In the genomic region with DNA sequence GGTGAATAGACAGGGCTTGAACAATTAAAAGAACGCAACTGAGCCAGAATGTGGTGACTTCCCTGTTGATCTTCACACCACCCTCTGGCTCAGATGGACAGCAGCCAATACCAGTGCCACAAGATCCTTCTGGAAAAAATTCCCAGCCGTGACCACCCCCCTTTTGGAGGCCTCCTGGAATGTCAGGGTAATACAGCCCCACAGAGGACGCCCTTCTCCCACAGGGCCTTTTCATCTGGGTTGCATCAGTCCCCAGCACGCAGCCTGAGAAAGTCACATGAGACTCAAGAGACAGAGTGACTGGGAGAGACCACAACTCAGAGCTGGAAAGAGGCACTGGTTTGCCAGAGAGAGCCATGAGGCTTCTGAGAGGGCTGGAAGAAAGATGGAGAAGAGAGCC, we compare ENCODE assay signal across 31 mouse cellular contexts. TPM values are rescaled to one million over a fixed set of nuclear protein-coding genes. Genes with fewer than 3 reads are reported as not detected.
DNase-seq lines count a peak whose midpoint lies in the region; ATAC-seq and TF ChIP-seq lines count a peak whose summit lies in the region.
"Had no signal": no experiment of that assay in that cellular context is flagged by ENCODE, and none has a peak within 500 bp of the region (broad histone marks: within the 10 kb centered on the region; RNA-seq: fewer than 3 reads in every experiment).

No protein-coding gene starts in this region.

- WGBS in heart, embryonic 13.5 days, result 35% methylated on average over 4 of the region's 4 CpGs
- WGBS in lung, embryonic 14.5 days, result 57% methylated on average over 4 of the region's 4 CpGs

- TF ChIP-seq CTCF in lung, embryonic 14.5 days (IDR thresholded peaks at IDR 0.05; ENCODE audit: low read depth), result no peak
- no peak for TF ChIP-seq CTCF in Patski (IDR thresholded peaks at IDR 0.05)

- CTCF ChIA-PET in Patski (lab: Charles Lee), result interaction anchor here (1.2 kb wide), 1 partner anchor 11 kb away, joined by 3 read pairs; no protein-coding TSS in a partner anchor

- H3K4me3 ChIP-seq in heart, embryonic 13.5 days, result no peak overlapping the region
- H3K4me3 ChIP-seq in lung, embryonic 14.5 days (ENCODE audit: low read depth, low read length), result no peak overlapping the region
- H3K4me3 ChIP-seq: hindbrain, embryonic 12.5 days; intestine, embryonic 15.5 days; lung, embryonic 15.5 days; midbrain, embryonic 13.5 days; neural tube, embryonic 15.5 days; stomach, embryonic 15.5 days had no signal

- intact Hi-C loops in heart, postnatal 14 days (cut with DNase I), result no loop called here

- DNase-seq in heart, postnatal 14 days, result no peak
- DNase-seq in lung, embryonic 14.5 days, result no peak
- no peak for DNase-seq in lung, postnatal 36 days
- no peak for DNase-seq in Patski (ENCODE audit: low read depth, low spot score)
- DNase-seq in natural killer cell, adult 2 months (ENCODE audit: low spot score in 2 of 2), result no peak
- no peak for DNase-seq in thymus, postnatal 10 days (ENCODE audit: low spot score in 2 of 2)
- DNase-seq: adrenal gland, postnatal 25 days; B cell, adult 2 months; cerebellum, adult 11-12 months; cerebellum, adult 9-11 months; gastrocnemius, postnatal 14 days; heart, postnatal 36 days; kidney, adult 2 months; kidney, postnatal 4 days; layer of hippocampus, postnatal 36 days; left cerebral cortex, postnatal 4 days; liver; retina, postnatal 1 day; right cerebral cortex, postnatal 25 days; thymus, postnatal 14 days had no signal

- H3K27me3 ChIP-seq in heart, embryonic 13.5 days (replicated peaks), result no peaks in the 10 kb centered on the region
- H3K27me3 ChIP-seq in lung, embryonic 14.5 days (ENCODE audit: insufficient read depth, low read length), result no peaks in the 10 kb centered on the region
- no peaks in the 10 kb centered on the region for H3K27me3 ChIP-seq in Patski
- H3K27me3 ChIP-seq: hindbrain, embryonic 12.5 days; intestine, embryonic 15.5 days; lung, embryonic 15.5 days; midbrain, embryonic 13.5 days; neural tube, embryonic 15.5 days; stomach, embryonic 15.5 days had no signal

- H3K4me1 ChIP-seq in heart, embryonic 13.5 days, result peaks cover 15% of the 10 kb centered on the region
- no peaks in the 10 kb centered on the region for H3K4me1 ChIP-seq in lung, embryonic 14.5 days (ENCODE audit: insufficient read depth)
- H3K4me1 ChIP-seq: hindbrain, embryonic 12.5 days; lung, embryonic 15.5 days; midbrain, embryonic 13.5 days; neural tube, embryonic 15.5 days; stomach, embryonic 15.5 days had no signal

- H3K9me3 ChIP-seq in heart, embryonic 13.5 days, result no peaks in the 10 kb centered on the region
- H3K9me3 ChIP-seq in lung, embryonic 14.5 days (ENCODE audit: low read depth, low read length), result no peaks in the 10 kb centered on the region
- H3K9me3 ChIP-seq: hindbrain, embryonic 12.5 days; intestine, embryonic 15.5 days; lung, embryonic 15.5 days; midbrain, embryonic 13.5 days; neural tube, embryonic 15.5 days; stomach, embryonic 15.5 days had no signal

- H3K36me3 ChIP-seq in heart, embryonic 13.5 days, result peaks cover 99% of the 10 kb centered on the region
- peaks cover 38% of the 10 kb centered on the region for H3K36me3 ChIP-seq in lung, embryonic 14.5 days (ENCODE audit: insufficient read depth)
- H3K36me3 ChIP-seq: hindbrain, embryonic 12.5 days; intestine, embryonic 15.5 days; neural tube, embryonic 15.5 days; stomach, embryonic 15.5 days had no signal

- H3K9ac ChIP-seq in heart, embryonic 13.5 days, result no peak overlapping the region
- peak overlapping the region; percentile 13; the same call in 1 of the 2 replicates for H3K9ac ChIP-seq in lung, embryonic 14.5 days
- H3K9ac ChIP-seq: hindbrain, embryonic 12.5 days; intestine, embryonic 15.5 days; liver, embryonic 14.5 days; lung, embryonic 15.5 days; midbrain, embryonic 13.5 days; neural tube, embryonic 15.5 days; stomach, embryonic 15.5 days had no signal

- no peak; the same call in 1 of the 2 replicates for ATAC-seq in heart, embryonic 13.5 days (ENCODE audit: extremely low read depth, insufficient number of reproducible peaks, low FRiP score, low TSS enrichment)
- ATAC-seq in lung, embryonic 14.5 days (ENCODE audit: insufficient read depth), result no peak
- peak; percentile 33 for ATAC-seq in Patski
- ATAC-seq: forebrain, embryonic 14.5 days; hindbrain, postnatal 0 days; intestine, embryonic 15.5 days; midbrain, embryonic 13.5 days had no signal

- POLR2A ChIA-PET in Patski (lab: Charles Lee), result no interaction called here

- in situ Hi-C loops in Patski (cut with MboI; ENCODE audit: low pct_unique_long_range_greater_than_20kb), result loop anchor here (5.0 kb wide), 1 partner anchor 281 kb away; no protein-coding TSS in a partner anchor

- peak overlapping the region; percentile 70 for H3K27ac ChIP-seq in heart, embryonic 13.5 days (replicated peaks)
- H3K27ac ChIP-seq in lung, embryonic 14.5 days (ENCODE audit: low read depth), result no peak overlapping the region
- H3K27ac ChIP-seq: hindbrain, embryonic 12.5 days; hindbrain, postnatal 0 days; intestine, embryonic 15.5 days; kidney, postnatal 0 days; liver, embryonic 14.5 days; lung, embryonic 15.5 days; midbrain, embryonic 13.5 days; neural tube, embryonic 15.5 days; stomach, embryonic 15.5 days had no signal

- H3K4me2 ChIP-seq in heart, embryonic 13.5 days, result no peak overlapping the region
- H3K4me2 ChIP-seq in lung, embryonic 14.5 days, result no peak overlapping the region
- H3K4me2 ChIP-seq: hindbrain, embryonic 12.5 days; intestine, embryonic 15.5 days; lung, embryonic 15.5 days; midbrain, embryonic 13.5 days; neural tube, embryonic 15.5 days; stomach, embryonic 15.5 days had no signal

RNA-seq across cellular contexts. Expression of gene Slc29a3, which starts 18.3 kb away (rescaled TPM):
- polyA plus RNA-seq in heart, embryonic 13.5 days (2015; fragmentation: Nextera tagmentation; extraction: Ambion mirVana), result 5.4 and 5.6 TPM in 2 replicates
- 1 to 10 TPM; 6.1 to 7.4 TPM for total RNA-seq in heart, postnatal 14 days (2021)
- 7.4 and 9.0 TPM in 2 replicates for polyA plus RNA-seq in lung, embryonic 14.5 days (2014; fragmentation: Nextera tagmentation; extraction: Ambion mirVana)
- polyA plus RNA-seq in Patski (2021), result 11.2 TPM
